Mouse (Mus musculus) spleen, adult 2 months (tissue): ENCODE measurements at regions not wholly inside any gene's neighbourhood (a gene's known extent, or its start where the extent isn't known, plus 50 kb on each side); places are given as distances from the start of the nearest gene placed in this dataset.

ENCODE experiments used
- CTCF ChIP-seq: fragments of 200-500 bp; IDR thresholded peaks from 2 replicates; pipeline ENCODE4 v1.5.1; 2011; ENCODE audit warnings: mild to moderate bottlenecking, inconsistent platforms; ENCODE audit not compliant: insufficient read depth, insufficient read length, insufficient replicate concordance; ENCODE audit errors: extremely low read depth
- POLR2A ChIP-seq: fragments of 200-500 bp; IDR thresholded peaks from 2 replicates; pipeline ENCODE4 v1.6.1; 2011; ENCODE audit warnings: low read depth, low read length, inconsistent platforms

DNA sequence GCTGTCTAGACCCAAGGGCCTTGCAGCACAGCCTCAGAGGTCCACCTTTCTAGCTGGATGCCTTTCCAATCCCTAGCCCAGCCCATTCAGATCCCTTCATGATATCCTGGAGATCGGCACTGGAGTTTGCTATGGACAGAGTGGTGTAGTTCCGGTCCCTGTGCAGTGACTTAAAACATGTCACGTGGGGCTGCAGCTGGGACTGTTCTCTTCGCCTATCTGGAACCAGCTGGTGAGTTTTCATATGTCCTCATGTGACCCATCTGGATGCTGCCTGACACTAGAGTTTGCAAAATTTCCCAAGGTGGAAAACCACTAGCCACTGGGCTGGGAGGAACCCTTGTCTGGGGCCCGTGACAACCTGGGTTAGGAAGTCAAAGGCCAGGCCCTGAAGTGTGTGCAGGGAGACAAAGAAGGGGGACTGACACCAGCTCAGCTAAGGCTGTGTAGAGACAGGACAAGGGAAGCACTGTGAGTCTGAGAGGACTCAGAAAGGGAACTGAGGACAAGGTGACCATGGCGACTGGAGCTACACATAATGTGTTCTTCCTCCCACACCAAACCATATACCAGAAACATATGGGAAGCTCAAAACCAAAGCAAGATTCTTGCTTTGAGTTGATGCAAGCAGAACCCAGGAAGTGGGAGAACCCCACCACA lies 75.9 kb upstream of the Dazl start:
- TF ChIP-seq POLR2A (no peak), CTCF (no peak)
